Mouse (Mus musculus): ENCODE measurements around the gene Xaf1. TPM values are rescaled to one million over a fixed set of nuclear protein-coding genes. Genes with fewer than 3 reads are reported as not detected.

The Xaf1 gene
- polyA plus RNA-seq, 1 experiment from 2014 or later, result 5.7 TPM

DNA sequence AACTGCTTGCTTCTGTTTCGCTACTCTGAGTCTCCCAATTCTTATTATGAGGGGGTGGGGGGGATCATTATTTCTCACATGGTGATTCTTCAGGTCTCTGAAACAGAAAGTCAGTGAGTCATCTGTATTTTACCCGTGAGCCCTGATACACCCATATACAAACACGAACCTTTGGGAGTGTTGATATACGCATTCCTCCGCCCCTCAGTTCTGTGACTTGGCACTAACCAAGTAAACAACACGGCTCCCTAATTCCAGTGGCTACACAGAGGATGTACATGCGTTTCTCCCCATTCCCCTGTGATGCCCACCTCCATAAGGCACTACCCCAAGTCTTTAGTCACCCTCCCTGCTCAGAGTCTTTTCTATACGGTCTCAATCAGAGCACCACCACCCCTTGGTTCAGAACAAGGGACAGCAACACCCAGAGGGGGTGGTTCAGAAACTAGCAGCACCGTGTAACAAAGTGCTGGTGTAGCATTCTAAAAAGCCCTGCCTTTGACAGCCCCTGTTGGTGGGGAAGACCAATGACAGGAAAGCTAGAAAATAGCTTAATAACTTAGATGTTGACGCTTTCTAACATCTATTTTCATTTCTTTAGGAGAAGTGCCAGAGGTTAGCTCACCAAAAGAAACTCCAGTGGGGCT is 10.0 kb downstream of the Xaf1 start:
- Histone ChIP-seq H3K27me3 (replicated peaks) (peaks cover 39% of the 10 kb centered on the region), H3K36me3 (no peaks in the 10 kb centered on the region), H3K27ac (replicated peaks) (no peak overlapping the region), H3K4me2 (no peak overlapping the region), H3K4me3 (no peak overlapping the region), H3K9me3 (no peaks in the 10 kb centered on the region), H3K9ac (no peak overlapping the region), H3K4me1 (peaks cover 18% of the 10 kb centered on the region)
- no peak for ATAC-seq (ENCODE audit: extremely low read depth, insufficient number of reproducible peaks, low FRiP score, low TSS enrichment)
- WGBS, result 79% methylated on average over 10 of the region's 10 CpGs

DNA sequence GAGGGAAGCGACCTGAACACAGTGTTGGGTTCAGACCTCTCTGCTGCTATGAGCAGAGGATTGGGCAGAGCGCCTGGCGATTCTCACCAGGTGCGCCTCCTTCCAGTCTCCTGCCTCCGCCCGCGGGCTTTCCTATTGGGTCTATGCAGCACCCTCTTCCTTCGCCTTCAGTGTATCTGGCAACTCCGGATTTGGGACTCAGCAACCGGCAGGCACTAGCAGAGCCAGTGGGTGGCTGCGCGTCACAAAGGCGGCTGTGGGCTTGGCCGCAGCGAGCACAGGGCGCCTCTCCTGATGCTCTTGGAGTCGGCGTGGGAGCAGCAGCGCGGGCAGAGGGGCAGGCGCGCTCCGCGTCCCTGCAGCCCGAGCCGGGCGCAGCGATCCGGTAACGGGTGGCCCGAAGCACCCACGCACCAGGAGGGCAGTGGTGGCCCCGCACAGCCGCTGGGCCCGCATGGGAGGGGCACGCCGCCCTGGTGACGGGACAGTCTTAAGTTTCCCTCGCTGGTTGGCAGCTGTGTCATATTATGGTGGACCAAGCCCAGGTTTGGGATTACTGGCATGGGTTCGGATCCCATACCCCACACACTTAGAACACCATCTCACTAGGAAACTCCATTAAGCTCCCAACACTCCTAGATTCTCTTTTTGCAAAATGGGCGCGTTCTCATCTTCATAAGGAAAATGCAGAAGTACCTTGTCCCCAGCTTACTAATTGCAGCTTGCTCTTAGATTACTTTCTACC is 12.9 kb downstream of the Xaf1 start, which contains the start of gene Fbxo39:
Fbxo39 (plus strand) TSS at position 294 of the 745 bp plus-strand sequence.
- no peak for ATAC-seq (ENCODE audit: extremely low read depth, insufficient number of reproducible peaks, low FRiP score, low TSS enrichment)
- H3K9me3 ChIP-seq, result no peaks in the 10 kb centered on the region
- H3K9ac ChIP-seq, result peak within 1 kb of the TSS; percentile 42; the same call in 1 of the 2 replicates
- H3K4me2 ChIP-seq, result peak within 1 kb of the TSS; percentile 66
- peak within 1 kb of the TSS; percentile 42 for H3K4me3 ChIP-seq
- peaks cover 65% of the 10 kb centered on the region for H3K27me3 ChIP-seq (replicated peaks)
- no peaks in the 10 kb centered on the region for H3K36me3 ChIP-seq
- H3K4me1 ChIP-seq, result peaks cover 8% of the 10 kb centered on the region
- 8% methylated on average over 42 of the region's 42 CpGs for WGBS
- H3K27ac ChIP-seq (replicated peaks), result no peak within 1 kb of the TSS

GRCm38 (mm10) chr11:72318026-72318425 is 16.6 kb downstream of the Xaf1 start:
- H3K4me1 ChIP-seq, result peaks cover 7% of the 10 kb centered on the region; the same call in 1 of the 2 replicates
- no peaks in the 10 kb centered on the region for H3K9me3 ChIP-seq
- no peak for ATAC-seq (ENCODE audit: extremely low read depth, insufficient number of reproducible peaks, low FRiP score, low TSS enrichment)
- H3K27ac ChIP-seq (replicated peaks), result no peak overlapping the region
- 66% methylated on average over 5 of the region's 5 CpGs for WGBS
- no peak overlapping the region for H3K4me3 ChIP-seq
- no peak overlapping the region for H3K4me2 ChIP-seq
- no peak overlapping the region for H3K9ac ChIP-seq
- H3K27me3 ChIP-seq (replicated peaks), result peaks cover 65% of the 10 kb centered on the region
- H3K36me3 ChIP-seq, result no peaks in the 10 kb centered on the region

GRCm38 (mm10) chr11:72324431-72324830 is 23.0 kb downstream of the Xaf1 start:
- WGBS, result 57% methylated on average over 3 of the region's 3 CpGs
- Histone ChIP-seq H3K27me3 (replicated peaks) (0 out of 2 replicates have a peak, but pooled peaks cover 5% of the 10 kb centered on the region), H3K9ac (no peak overlapping the region), H3K4me3 (no peak overlapping the region), H3K9me3 (no peaks in the 10 kb centered on the region), H3K4me1 (no peaks in the 10 kb centered on the region), H3K4me2 (no peak overlapping the region), H3K36me3 (no peaks in the 10 kb centered on the region), H3K27ac (replicated peaks) (no peak overlapping the region)
- ATAC-seq (ENCODE audit: extremely low read depth, insufficient number of reproducible peaks, low FRiP score, low TSS enrichment), result no peak

DNA sequence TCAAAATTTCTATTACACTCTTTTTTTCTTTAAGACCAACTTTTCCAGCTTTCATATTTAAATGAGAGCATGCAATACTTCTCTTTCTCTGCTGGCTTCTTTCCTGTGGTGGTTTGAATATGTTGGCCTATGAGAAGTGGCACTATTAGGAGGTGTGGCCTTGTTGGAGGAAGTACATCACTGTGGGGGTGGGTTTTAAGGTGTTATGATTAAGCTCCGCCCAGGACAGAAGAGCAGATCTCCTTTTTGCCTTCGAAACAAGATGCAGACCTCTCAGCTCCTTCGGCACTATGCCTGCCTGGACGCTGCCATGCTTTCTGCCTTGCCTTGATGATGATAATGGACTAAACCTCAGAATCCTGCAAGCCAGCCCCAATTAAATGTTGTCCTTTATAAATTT is 24.3 kb downstream of the Xaf1 start:
- no peaks in the 10 kb centered on the region for H3K36me3 ChIP-seq
- 72% methylated on average over 4 of the region's 4 CpGs for WGBS
- no peak overlapping the region for H3K27ac ChIP-seq (replicated peaks)
- H3K27me3 ChIP-seq (replicated peaks), result no peaks in the 10 kb centered on the region
- H3K9me3 ChIP-seq, result no peaks in the 10 kb centered on the region
- H3K4me3 ChIP-seq, result no peak overlapping the region
- no peak overlapping the region for H3K9ac ChIP-seq
- no peaks in the 10 kb centered on the region for H3K4me1 ChIP-seq
- no peak overlapping the region for H3K4me2 ChIP-seq
- ATAC-seq (ENCODE audit: extremely low read depth, insufficient number of reproducible peaks, low FRiP score, low TSS enrichment), result no peak

- ATAC-seq (ENCODE audit: extremely low read depth, insufficient number of reproducible peaks, low FRiP score, low TSS enrichment), result no peak
- no peak overlapping the region for H3K9ac ChIP-seq
- 75% methylated on average over 9 of the region's 9 CpGs for WGBS
These were observed 31.7 kb downstream of the Xaf1 start for GRCm38 (mm10) chr11:72332951-72333667.

GRCm38 (mm10) chr11:72334653-72335052 is 33.2 kb downstream of the Xaf1 start:
- no peak for ATAC-seq (ENCODE audit: extremely low read depth, insufficient number of reproducible peaks, low FRiP score, low TSS enrichment)
- Histone ChIP-seq H3K9ac (no peak overlapping the region), H3K27me3 (replicated peaks) (no peaks in the 10 kb centered on the region), H3K27ac (replicated peaks) (no peak overlapping the region), H3K36me3 (no peaks in the 10 kb centered on the region), H3K4me2 (no peak overlapping the region), H3K4me3 (no peak overlapping the region), H3K9me3 (no peaks in the 10 kb centered on the region), H3K4me1 (no peaks in the 10 kb centered on the region)
- WGBS, result 70% methylated on average over 4 of the region's 4 CpGs

More at GRCm38 (mm10) chr11:72332951-72333667, 31.7 kb downstream of the Xaf1 start:
- H3K36me3 ChIP-seq, result no peaks in the 10 kb centered on the region
- H3K4me3 ChIP-seq, result no peak overlapping the region
- H3K4me2 ChIP-seq, result no peak overlapping the region
- H3K9me3 ChIP-seq, result no peaks in the 10 kb centered on the region
- H3K27ac ChIP-seq (replicated peaks), result no peak overlapping the region
- no peaks in the 10 kb centered on the region for H3K4me1 ChIP-seq
- H3K27me3 ChIP-seq (replicated peaks), result no peaks in the 10 kb centered on the region

DNA sequence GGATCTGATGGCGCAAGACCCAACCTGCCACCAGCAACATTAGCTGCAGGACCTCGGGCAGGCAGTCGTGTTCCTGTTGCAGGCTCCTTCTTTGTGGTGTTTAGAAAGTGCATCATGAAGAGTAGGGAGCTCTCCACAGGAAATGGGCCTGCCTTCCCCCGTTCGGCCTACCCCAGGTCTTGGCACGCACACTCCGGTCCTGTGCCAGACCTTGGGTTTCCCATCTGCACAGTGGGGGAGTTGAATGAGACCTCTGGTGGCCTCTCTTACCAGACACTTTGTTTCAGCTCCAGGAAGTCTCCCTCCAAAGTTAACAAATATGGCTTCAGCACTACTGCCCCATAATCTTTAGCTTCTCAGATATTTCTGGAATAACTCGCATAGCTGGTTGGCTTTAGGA is 35.3 kb downstream of the Xaf1 start:
- no peak for ATAC-seq (ENCODE audit: extremely low read depth, insufficient number of reproducible peaks, low FRiP score, low TSS enrichment)
- no peaks in the 10 kb centered on the region for H3K4me1 ChIP-seq
- H3K4me2 ChIP-seq, result no peak overlapping the region
- H3K27ac ChIP-seq (replicated peaks), result no peak overlapping the region
- no peak overlapping the region for H3K4me3 ChIP-seq
- no peak overlapping the region for H3K9ac ChIP-seq
- H3K9me3 ChIP-seq, result no peaks in the 10 kb centered on the region
- 72% methylated on average over 8 of the region's 8 CpGs for WGBS
- peaks cover 8% of the 10 kb centered on the region; the same call in 1 of the 2 replicates for H3K27me3 ChIP-seq (replicated peaks)
- no peaks in the 10 kb centered on the region for H3K36me3 ChIP-seq

DNA sequence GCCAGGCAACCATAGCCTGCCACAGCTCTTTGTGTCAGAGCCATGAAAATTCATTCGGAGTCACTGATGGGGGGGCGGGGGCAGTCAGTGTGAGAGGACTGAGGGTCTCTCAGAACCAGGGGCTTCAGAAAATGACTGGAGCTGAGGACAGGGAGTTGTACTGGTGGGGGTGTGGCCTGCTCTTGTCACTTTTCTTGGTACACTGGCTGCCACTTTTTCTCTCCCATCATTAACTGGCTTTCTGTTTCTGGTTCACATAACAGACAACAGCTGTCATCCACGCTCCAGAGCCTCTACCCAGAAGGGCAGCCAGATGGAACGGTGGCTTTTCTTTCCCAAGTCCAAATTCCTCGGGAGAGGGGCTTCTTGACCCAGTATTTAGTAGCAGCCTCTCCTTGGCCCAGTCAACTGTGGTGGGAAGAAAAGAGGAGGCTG is 37.0 kb downstream of the Xaf1 start:
- 57% methylated on average over 5 of the region's 5 CpGs for WGBS

GRCm38 (mm10) chr11:72339716-72340115 is 38.3 kb downstream of the Xaf1 start:
- 80% methylated on average over 4 of the region's 4 CpGs for WGBS
- Histone ChIP-seq H3K27me3 (replicated peaks) (peaks cover 8% of the 10 kb centered on the region; the same call in 1 of the 2 replicates), H3K36me3 (no peaks in the 10 kb centered on the region), H3K27ac (replicated peaks) (no peak overlapping the region), H3K4me2 (no peak overlapping the region), H3K4me3 (no peak overlapping the region), H3K9ac (no peak overlapping the region), H3K9me3 (no peaks in the 10 kb centered on the region), H3K4me1 (no peaks in the 10 kb centered on the region)
- no peak for ATAC-seq (ENCODE audit: extremely low read depth, insufficient number of reproducible peaks, low FRiP score, low TSS enrichment)

More for the DNA sequence above, 37.0 kb downstream of the Xaf1 start:
- Histone ChIP-seq H3K4me1 (no peaks in the 10 kb centered on the region), H3K4me2 (no peak overlapping the region), H3K27me3 (replicated peaks) (peaks cover 8% of the 10 kb centered on the region; the same call in 1 of the 2 replicates), H3K4me3 (no peak overlapping the region), H3K9ac (no peak overlapping the region), H3K9me3 (no peaks in the 10 kb centered on the region), H3K27ac (replicated peaks) (no peak overlapping the region), H3K36me3 (no peaks in the 10 kb centered on the region)
- no peak for ATAC-seq (ENCODE audit: extremely low read depth, insufficient number of reproducible peaks, low FRiP score, low TSS enrichment)

GRCm38 (mm10) chr11:72342549-72343237 is 41.3 kb downstream of the Xaf1 start:
- Histone ChIP-seq H3K36me3 (no peaks in the 10 kb centered on the region), H3K9ac (no peak overlapping the region), H3K4me3 (no peak overlapping the region), H3K4me2 (peak overlapping the region; percentile 8; the same call in 1 of the 2 replicates), H3K4me1 (no peaks in the 10 kb centered on the region), H3K9me3 (no peaks in the 10 kb centered on the region), H3K27me3 (replicated peaks) (peaks cover 8% of the 10 kb centered on the region; the same call in 1 of the 2 replicates), H3K27ac (replicated peaks) (no peak overlapping the region)
- ATAC-seq (ENCODE audit: extremely low read depth, insufficient number of reproducible peaks, low FRiP score, low TSS enrichment), result no peak
- WGBS, result 11% methylated on average over 7 of the region's 7 CpGs
